Mouse (Mus musculus) C2C12 (cell line): ENCODE data around the gene Synpo2l. TPM values are rescaled to one million over a fixed set of nuclear protein-coding genes. Genes with fewer than 3 reads are reported as not detected.

Experiments
- H3K27me3 ChIP-seq: one replicate; pipeline ENCODE4 v1.6.1; 2011; ENCODE audit not compliant: control insufficient read depth, insufficient read depth, insufficient read length
- H3K36me3 ChIP-seq: one replicate; pipeline ENCODE4 v1.6.1; 2011; ENCODE audit not compliant: control insufficient read depth, insufficient read depth
- H3K4me3 ChIP-seq: one replicate; pipeline ENCODE4 v1.5.1; 2011; ENCODE audit warnings: mild to moderate bottlenecking, control low read depth; ENCODE audit not compliant: poor library complexity, insufficient read depth, severe bottlenecking
- H3K79me2 ChIP-seq: one replicate; pipeline ENCODE4 v1.6.1; 2011; ENCODE audit not compliant: control insufficient read depth, insufficient read depth
- H3K79me3 ChIP-seq: one replicate; pipeline ENCODE4 v1.6.1; 2011; ENCODE audit warnings: low read depth, control low read depth
- H3ac ChIP-seq: one replicate; pipeline ENCODE3; 2011; ENCODE audit warnings: low read depth; ENCODE audit not compliant: control insufficient read depth, insufficient read length
- CEBPB ChIP-seq: IDR thresholded peaks from one replicate; pipeline ENCODE4 v1.6.1; 2011; ENCODE audit warnings: low read depth, mild to moderate bottlenecking, control low read depth, moderate library complexity
- CTCF ChIP-seq: IDR thresholded peaks from one replicate; pipeline ENCODE4 v1.5.1; 2011; ENCODE audit not compliant: control insufficient read depth, insufficient read depth, insufficient read length
- FOSL1 ChIP-seq: IDR thresholded peaks from one replicate; pipeline ENCODE4 v1.8.0; 2011; ENCODE audit warnings: mild to moderate bottlenecking, low read length; ENCODE audit not compliant: poor library complexity, insufficient read depth, severe bottlenecking
- MAX ChIP-seq: IDR thresholded peaks from one replicate; pipeline ENCODE4 v1.6.1; 2011; ENCODE audit warnings: mild to moderate bottlenecking, control low read depth
- MYOD1 ChIP-seq: IDR thresholded peaks from one replicate; pipeline ENCODE4 v1.6.1; 2011; ENCODE audit warnings: low read depth; ENCODE audit not compliant: control insufficient read depth, insufficient read length
- MYOG ChIP-seq: IDR thresholded peaks from one replicate; pipeline ENCODE4 v1.6.1; 2011; ENCODE audit not compliant: control insufficient read depth, insufficient read length; ENCODE audit errors: extremely low read depth
- USF1 ChIP-seq: IDR thresholded peaks from one replicate; pipeline ENCODE4 v1.6.1; 2011; ENCODE audit warnings: low read depth, mild to moderate bottlenecking, control low read depth, moderate library complexity
- polyA plus RNA-seq: library from polyadenylated mRNA; unstranded; fragments of >200 nt; fragmentation: generic; extraction: Trizol; gene quantifications from one replicate; pipeline ENCODE4 v1.2.1, GENCODE M21; 2012; ENCODE audit warnings: missing spikeins

Gene Synpo2l
- polyA plus RNA-seq, 1 experiment: 42.3 TPM

- Histone ChIP-seq H3K36me3 (no peaks in the 10 kb centered on the region), H3ac (no peak overlapping the region), H3K27me3 (no peaks in the 10 kb centered on the region), H3K79me3 (peaks cover 2% of the 10 kb centered on the region), H3K79me2 (peaks cover 10% of the 10 kb centered on the region), H3K4me3 (no peak overlapping the region)
- TF ChIP-seq MYOD1 (no peak), MYOG (no peak), MAX (no peak), USF1 (no peak), CEBPB (no peak), CTCF (no peak), FOSL1 (no peak)
Measured at GRCm38 (mm10) chr14:20667469-20667868, 685 bp downstream of the Synpo2l start.

GRCm38 (mm10) chr14:20664436-20664835, 3.7 kb downstream of the Synpo2l start:
- H3K4me3 ChIP-seq: peak overlapping the region; percentile 25
- H3K79me3 ChIP-seq: peaks cover 2% of the 10 kb centered on the region
- no peaks in the 10 kb centered on the region for H3K36me3 ChIP-seq
- no peak for TF ChIP-seq USF1
- TF ChIP-seq MYOG: no peak
- TF ChIP-seq CEBPB: no peak
- no peak for TF ChIP-seq MAX
- no peak for TF ChIP-seq FOSL1
- peak; percentile 64 for TF ChIP-seq MYOD1
- no peak for TF ChIP-seq CTCF
- H3K79me2 ChIP-seq: peaks cover 10% of the 10 kb centered on the region
- no peaks in the 10 kb centered on the region for H3K27me3 ChIP-seq
- peak overlapping the region; percentile 42 for H3ac ChIP-seq

DNA sequence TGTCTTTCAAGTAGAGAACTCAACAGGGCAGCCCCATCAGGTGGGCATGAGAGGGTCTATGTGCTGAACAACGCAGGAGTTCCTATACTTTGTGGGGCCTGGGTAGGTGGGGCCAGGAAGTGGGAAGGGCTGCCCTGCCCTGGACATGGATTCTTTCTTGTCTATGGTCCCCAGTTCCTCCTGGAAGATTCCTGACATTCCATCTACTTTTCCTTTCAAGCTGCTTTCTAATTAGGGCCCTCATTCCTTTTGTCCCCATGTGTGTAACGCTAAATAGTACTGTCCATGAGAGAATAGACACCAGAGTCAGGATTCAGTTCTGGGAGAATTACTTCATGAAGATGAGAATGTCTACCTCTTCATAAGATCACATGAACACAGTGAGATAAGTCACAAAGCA, 4.6 kb downstream of the Synpo2l start:
- Histone ChIP-seq H3K27me3 (no peaks in the 10 kb centered on the region), H3K4me3 (peak overlapping the region; percentile 12), H3ac (no peak overlapping the region), H3K79me2 (peaks cover 10% of the 10 kb centered on the region), H3K79me3 (peaks cover 2% of the 10 kb centered on the region), H3K36me3 (no peaks in the 10 kb centered on the region)
- no peak for TF ChIP-seq MYOD1
- TF ChIP-seq FOSL1: no peak
- TF ChIP-seq USF1: no peak
- TF ChIP-seq MYOG: no peak
- no peak for TF ChIP-seq MAX
- no peak for TF ChIP-seq CTCF
- TF ChIP-seq CEBPB: no peak

- H3K27me3 ChIP-seq: no peaks in the 10 kb centered on the region
- H3K36me3 ChIP-seq: no peaks in the 10 kb centered on the region
- TF ChIP-seq CTCF (no peak), CEBPB (no peak), FOSL1 (no peak)
- H3ac ChIP-seq: no peak overlapping the region
- no peak overlapping the region for H3K4me3 ChIP-seq
- peaks cover 2% of the 10 kb centered on the region for H3K79me3 ChIP-seq
- H3K79me2 ChIP-seq: peaks cover 10% of the 10 kb centered on the region
Measured at GRCm38 (mm10) chr14:20662740-20663139, 5.4 kb downstream of the Synpo2l start.

DNA sequence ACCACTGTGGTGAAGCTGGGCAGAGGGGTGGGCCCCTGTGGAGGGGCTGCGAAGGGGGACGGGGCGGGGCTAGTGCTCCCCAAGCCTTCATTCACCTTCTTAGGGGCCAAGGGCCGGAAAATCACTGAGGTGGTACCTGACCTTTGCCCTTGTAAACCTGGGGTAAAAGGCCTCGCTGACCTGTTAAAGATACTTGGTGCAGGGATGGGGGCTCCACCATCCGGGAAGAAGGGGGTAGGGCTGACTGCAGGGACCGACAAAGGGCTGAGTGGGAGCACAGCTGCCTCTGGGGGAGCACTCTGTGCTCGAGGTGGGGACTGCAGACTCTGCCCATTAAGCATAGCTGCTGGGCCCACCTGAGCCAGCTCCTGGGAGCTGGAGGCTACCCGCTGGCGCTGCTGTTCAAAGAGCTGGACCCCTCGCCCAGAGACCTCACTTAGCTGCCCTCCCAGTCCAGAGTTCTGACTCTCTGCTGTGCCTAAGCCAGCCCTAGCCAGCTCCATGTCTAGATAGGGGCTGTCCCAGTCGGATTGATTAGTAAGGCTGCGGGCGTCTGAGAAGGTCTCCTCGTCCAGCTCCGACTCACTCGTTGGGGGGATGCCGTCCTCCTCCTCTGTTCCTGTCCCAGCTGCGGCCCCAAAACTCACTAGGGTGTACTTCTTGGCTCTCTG, 6.4 kb downstream of the Synpo2l start:
- Histone ChIP-seq H3ac (peak overlapping the region; percentile 67), H3K79me3 (peaks cover 2% of the 10 kb centered on the region), H3K79me2 (peaks cover 10% of the 10 kb centered on the region), H3K36me3 (no peaks in the 10 kb centered on the region), H3K4me3 (peak overlapping the region; percentile 34), H3K27me3 (no peaks in the 10 kb centered on the region)
- no peak for TF ChIP-seq CTCF
- TF ChIP-seq FOSL1: no peak
- TF ChIP-seq USF1: no peak
- no peak for TF ChIP-seq MAX
- TF ChIP-seq CEBPB: no peak
- no peak for TF ChIP-seq MYOD1
- no peak for TF ChIP-seq MYOG

GRCm38 (mm10) chr14:20660827-20661660, 7.1 kb downstream of the Synpo2l start:
- Histone ChIP-seq H3K79me3 (peaks cover 2% of the 10 kb centered on the region), H3K36me3 (no peaks in the 10 kb centered on the region), H3K4me3 (peak overlapping the region; percentile 34), H3K79me2 (peaks cover 10% of the 10 kb centered on the region), H3K27me3 (no peaks in the 10 kb centered on the region), H3ac (peak overlapping the region; percentile 67)
- TF ChIP-seq CTCF (peak; percentile 68), FOSL1 (no peak)
